Mouse (Mus musculus) adrenal gland, postnatal 14 days (tissue): ENCODE results near the gene Nek5. TPM values are rescaled to one million over a fixed set of nuclear protein-coding genes. Genes with fewer than 3 reads are reported as not detected.
"Not testable (repeated sequence)": the region's sequence is repeated elsewhere in the genome, so short reads cannot be mapped to it uniquely, and the experiment has no call there.

Experiments used
- DNase-seq: peaks from one replicate; pipeline ENCODE4 v3.0.0; 2021; ENCODE audit warnings: mixed read lengths
- long read RNA-seq, 2 experiments: library from polyadenylated mRNA; stranded (forward); transcript quantifications; one replicate each; pipeline ENCODE4 v2.0.0; 2021
- total RNA-seq: library from RNA; stranded (reverse); gene quantifications from 2 replicates; pipeline ENCODE4 v1.2.3, GENCODE M21; 2021

Nek5 gene
- total RNA-seq: 1.9 and 2.1 TPM in 2 replicates
- long read RNA-seq, experiment 1, partial matches to known transcripts: 1 of 5 reads
- long read RNA-seq, experiment 1, other reads (novel, unspliced or antisense): 4 of 5 reads
- long read RNA-seq, experiment 2, partial matches to known transcripts: 1 of 2 reads
- long read RNA-seq, experiment 2, other reads (novel, unspliced or antisense): 0 of 2 reads

DNA sequence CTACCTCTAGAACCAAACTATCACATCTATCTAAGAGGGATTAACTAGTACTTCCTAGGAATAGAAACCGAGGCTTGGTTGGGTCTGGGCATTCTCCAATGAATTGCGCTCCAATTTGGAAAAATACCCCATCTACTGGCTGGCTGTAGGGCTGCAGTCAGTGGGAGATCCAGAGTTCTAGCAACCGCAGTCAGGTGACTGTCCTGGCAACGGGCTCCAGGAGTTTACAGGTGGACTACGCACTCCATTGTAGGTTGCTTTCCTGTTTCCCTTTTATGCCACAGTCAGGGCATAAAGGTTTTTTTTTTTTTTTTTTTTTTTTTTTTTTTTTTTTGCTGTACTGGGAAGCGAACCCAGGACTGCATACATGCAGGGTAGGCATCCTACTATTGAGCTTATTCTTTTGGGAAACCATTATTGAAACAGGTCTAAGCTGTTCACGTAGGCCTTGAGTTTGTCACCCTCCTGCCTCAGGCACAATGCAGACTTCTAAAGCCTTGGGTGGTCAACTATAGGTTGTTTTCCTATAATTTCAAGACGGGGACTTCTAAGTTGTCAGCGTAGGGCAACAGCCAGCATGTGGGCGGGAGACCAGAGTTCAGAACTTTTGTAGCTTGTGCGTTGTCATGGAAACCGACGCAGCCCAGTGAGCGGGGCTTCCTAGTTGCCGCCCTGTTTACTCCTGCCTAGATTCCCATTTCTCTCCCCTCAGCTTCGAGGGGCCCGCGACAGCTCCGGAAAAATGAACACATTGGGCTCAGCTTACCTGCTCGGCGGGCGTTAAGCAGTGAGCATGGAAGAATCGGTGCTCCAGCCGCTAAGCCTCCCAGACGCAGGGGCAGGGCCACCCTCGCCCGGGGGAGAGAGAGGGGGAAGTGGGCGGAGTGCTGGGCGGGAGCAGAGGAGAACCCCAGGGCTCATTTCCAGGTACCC lies at the start of gene Nek5:
Nek5 (minus strand) TSS at position 834 of the 933 bp plus-strand sequence.
- peak; percentile 71 for DNase-seq

DNA sequence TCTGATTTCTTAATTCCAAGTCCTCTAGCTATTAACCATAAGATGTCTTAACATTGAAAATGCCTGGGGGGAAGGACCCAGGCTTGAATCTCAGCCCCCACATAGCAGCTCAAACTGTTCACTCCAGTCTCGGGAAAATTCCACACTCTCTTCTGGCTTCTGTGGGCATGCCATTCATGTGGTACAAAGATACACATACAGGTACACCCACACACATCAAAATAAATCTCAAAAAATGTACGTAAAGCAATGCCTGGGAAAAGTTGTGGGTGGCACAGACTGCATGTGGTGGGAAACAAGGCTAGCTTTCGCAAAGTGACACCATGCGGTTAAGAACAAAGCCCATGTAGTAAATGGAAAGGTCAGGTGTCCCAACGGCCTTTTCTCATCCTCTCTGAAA lies 44.3 kb upstream of the Nek5 start:
- DNase-seq: no peak

DNA sequence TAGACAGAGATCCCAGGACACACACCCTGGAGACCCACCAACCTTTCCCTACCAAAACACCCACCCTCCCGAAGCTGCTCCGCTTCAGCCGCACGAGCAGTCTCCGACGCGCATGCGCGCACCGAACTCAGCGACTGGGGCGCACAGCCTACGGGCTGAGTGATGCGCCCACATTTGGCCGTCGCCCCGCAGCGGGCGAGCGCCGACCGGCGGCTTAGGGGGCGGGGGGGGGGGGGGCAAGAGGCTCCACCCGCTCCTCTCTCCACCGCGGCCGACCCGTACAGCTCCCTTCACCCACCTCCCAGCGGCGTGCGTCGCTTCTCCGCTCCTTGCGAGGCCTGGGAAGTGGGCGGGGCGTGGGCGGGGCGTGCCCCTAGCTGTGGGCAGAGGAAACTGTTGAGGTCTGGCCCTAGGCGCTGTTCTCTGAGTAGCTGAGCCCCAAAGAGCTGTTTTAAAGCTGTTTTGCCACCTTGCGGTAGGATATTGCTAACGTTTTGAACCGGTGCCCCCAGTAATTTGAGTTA lies 41.3 kb upstream of the Nek5 start, which contains the start of gene Nek3:
Nek3 (minus strand) TSS at position 356 of the 524 bp plus-strand sequence.
- peak; percentile 93 for DNase-seq

DNA sequence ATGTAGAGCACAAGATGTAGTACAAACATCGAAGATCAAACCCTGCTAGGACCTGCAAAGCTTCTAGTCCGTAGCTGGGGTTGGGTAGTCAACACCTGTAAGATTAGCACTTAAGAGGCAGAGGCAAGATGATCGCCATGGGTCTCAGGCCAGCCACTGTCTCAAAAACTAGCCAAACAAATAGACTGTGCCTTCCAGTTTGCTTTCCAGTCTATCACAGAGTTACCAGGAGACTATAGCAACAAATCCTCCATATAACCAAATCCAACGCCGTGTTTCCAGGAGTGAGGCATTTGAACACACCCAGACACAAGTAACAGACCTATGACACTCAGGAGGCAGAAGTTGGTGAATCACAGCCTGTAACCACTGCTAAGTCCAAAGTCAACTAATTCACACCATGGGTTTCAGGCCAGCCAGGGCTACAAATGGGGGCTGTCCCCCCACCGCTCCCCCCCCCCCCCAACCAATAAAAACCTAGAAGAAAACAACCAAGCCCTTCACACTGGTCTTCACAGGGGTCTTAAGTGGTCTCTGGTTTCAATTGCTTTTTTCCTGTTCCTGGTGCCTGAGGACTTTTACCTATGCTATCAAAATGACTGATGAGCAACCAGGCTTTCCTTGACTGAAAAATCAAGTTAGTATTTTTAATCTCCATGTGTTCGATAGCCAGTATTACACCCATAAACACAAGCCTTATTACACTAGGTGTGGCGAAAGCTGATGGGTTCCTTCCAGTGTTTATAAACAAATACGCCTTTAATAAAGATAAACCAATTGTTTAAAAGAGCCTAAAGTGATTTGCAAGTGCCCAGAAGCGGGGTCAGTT lies 40.6 kb upstream of the Nek5 start:
- DNase-seq: no peak

- no peak for DNase-seq
Observed at GRCm38 (mm10) chr8:22164431-22164830, 39.6 kb upstream of the Nek5 start.

DNA sequence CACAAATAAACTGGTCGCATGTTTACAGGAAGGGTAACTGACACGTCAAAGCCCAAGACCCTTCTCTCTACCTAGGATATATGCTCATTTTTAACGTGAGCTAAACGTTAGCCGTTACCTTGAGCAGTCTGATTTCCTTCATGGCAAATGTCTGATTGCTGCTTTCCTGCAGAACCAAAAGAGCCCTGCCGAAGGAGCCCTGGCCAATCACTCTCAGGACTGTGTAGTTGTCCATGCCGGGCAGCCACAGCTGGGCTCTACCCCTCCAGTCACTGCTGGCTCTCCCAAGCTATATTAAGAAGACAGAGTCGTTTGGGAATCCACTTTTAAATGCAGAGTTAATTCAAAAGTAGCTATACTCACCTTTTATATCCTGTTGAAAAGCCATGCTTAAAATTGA lies 37.4 kb upstream of the Nek5 start:
- DNase-seq: no peak

- DNase-seq: peak; percentile 34
Observed at GRCm38 (mm10) chr8:22150345-22150663, 25.5 kb upstream of the Nek5 start.

DNA sequence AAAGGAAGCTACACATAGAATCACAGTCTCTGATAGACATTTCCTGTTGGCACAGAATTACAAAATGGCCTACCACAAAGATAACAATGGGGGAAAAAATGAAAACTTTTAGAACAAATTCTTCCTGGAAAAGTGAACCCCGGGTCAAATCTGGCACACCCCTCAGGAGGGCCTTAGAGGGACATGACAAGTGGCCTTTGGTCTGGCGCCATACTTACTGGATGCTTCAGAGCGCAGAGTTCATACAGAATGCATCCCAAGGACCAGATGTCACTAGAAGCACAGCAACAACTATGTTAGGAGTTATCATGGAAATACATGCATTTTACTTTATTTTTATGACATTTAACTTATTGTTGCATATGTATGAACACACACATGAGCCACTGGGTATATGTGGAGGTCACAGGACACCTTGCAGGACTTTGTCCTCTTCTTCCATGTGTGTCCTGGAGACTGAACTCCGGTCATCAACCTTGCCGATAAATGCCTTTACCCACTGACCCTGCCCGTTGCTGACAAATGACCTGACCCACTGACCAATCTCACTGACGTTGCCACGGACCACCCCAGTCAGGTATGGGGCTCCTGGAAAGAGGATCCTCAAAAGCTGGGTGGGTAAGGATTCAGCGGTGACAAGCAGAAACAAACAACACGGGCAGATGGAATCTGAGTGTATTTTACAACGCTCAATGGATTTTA lies 24.9 kb upstream of the Nek5 start:
- DNase-seq: no peak

- DNase-seq: no peak
Observed at GRCm38 (mm10) chr8:22148367-22148740, 23.5 kb upstream of the Nek5 start.

- DNase-seq: no peak
Observed at GRCm38 (mm10) chr8:22147706-22148366, 23.0 kb upstream of the Nek5 start.

GRCm38 (mm10) chr8:22145831-22146230 lies 21.0 kb upstream of the Nek5 start:
- no peak for DNase-seq

DNA sequence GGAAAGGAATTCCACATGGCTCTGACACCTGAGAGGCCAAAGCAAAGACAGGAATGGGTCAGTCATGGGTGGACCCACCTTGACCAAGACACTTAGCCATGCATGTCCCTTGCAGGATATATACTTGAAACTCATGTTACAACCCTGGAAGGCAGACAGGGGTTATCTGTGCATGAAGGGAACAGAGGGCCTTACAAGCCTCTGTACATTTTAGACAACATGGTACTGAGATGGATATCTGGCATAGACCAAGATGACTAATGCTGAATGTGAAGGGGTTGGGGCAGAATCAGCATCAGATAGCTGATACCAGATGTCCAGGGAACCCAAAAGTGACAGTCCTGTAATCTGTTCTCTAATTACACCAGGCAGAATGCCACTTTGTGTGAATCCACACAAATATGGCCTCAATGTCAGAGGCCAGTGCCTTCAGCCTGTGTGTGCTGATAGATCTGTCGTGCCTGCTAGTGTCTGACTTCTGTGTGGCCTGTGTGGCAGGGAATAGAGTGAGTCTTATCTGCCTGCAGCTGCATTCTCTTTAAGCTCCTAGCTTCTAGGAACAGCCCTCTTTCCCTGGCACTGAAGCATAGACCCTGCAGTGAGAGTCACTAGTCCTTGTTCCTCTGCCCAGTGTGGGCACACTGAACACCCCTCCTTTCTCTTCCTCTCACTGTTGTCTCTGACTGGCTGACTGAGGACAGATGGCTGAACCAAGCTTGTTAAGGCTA lies 19.1 kb upstream of the Nek5 start:
- no peak for DNase-seq

GRCm38 (mm10) chr8:22142592-22142991 lies 17.7 kb upstream of the Nek5 start:
- DNase-seq: no peak

- DNase-seq: peak; percentile 63
Observed at GRCm38 (mm10) chr8:22141836-22142385, 17.1 kb upstream of the Nek5 start.

GRCm38 (mm10) chr8:22136462-22136861 lies 11.6 kb upstream of the Nek5 start:
- DNase-seq: not testable (repeated sequence)

DNA sequence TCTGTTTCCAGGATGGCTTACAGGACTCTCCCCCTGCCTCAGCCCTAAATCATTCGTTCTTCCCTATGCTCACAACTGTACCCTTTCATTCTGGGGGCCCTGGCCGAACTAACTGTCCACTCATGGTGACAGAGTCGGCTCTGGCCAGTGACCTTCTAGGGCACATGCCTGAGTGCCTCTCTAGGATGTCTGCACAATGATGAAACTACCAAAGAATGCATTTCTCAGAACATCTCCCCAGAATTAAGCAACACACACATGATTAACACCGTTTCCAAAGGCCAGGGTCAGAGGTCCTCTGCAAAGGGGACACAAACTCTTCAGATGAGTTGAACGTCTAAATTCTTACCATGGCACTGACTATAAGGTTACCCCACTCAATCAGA lies 9.9 kb upstream of the Nek5 start:
- DNase-seq: peak; percentile 47

- no peak for DNase-seq
Observed at GRCm38 (mm10) chr8:22134078-22134749, 9.4 kb upstream of the Nek5 start.

GRCm38 (mm10) chr8:22132062-22132461 lies 7.2 kb upstream of the Nek5 start:
- DNase-seq: no peak

GRCm38 (mm10) chr8:22107020-22107419 lies 17.8 kb downstream of the Nek5 start:
- DNase-seq: no peak

DNA sequence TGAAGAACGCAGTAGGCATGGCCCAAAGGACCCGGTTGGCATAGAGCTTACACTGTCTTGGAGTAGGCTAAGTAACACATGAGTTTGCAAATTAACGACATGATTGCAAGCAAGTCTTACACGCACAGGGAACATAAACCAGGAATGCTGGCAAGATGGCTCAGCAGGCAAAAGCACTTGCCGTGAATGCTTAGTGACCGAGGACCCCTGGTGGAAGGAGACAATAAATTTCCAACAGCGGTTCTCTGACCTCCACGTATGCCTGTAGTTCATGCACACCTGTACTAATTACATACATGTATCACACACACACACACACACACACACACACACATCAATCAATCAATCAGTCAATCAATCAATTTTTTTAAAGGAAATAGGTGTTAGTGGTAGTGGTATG lies 33.3 kb downstream of the Nek5 start:
- DNase-seq: peak; percentile 23
